Mouse (Mus musculus) cerebellum, postnatal 36 days (tissue): ENCODE results near the gene Gm10217.

Experiments
- DNase-seq, 2 experiments: peaks; one replicate each; pipeline ENCODE4 v3.0.0; 2021 to 2022; ENCODE audit warnings: mixed read lengths in 2 of 2

Gm10217 gene

GRCm38 (mm10) chr8:9863951-9864350, at the start of gene Gm10217:
Gene Gm10217, plus strand, starts transcription at chr8:9864251.
- DNase-seq: no peak

GRCm38 (mm10) chr8:9824770-9825169, 39.3 kb upstream of the Gm10217 start:
- no peak for DNase-seq

GRCm38 (mm10) chr8:9840257-9840656, 23.8 kb upstream of the Gm10217 start:
- DNase-seq: no peak

- no peak for DNase-seq
Measured at GRCm38 (mm10) chr8:9859286-9859685, 4.8 kb upstream of the Gm10217 start.

GRCm38 (mm10) chr8:9860539-9861203, 3.4 kb upstream of the Gm10217 start:
- no peak for DNase-seq

- DNase-seq: no peak
Measured at GRCm38 (mm10) chr8:9865150-9865549, 1.1 kb downstream of the Gm10217 start.

GRCm38 (mm10) chr8:9868094-9868493, 4.0 kb downstream of the Gm10217 start:
- DNase-seq: no peak

- no peak for DNase-seq
Measured at GRCm38 (mm10) chr8:9876241-9876640, 12.2 kb downstream of the Gm10217 start.

GRCm38 (mm10) chr8:9879921-9880320, 15.9 kb downstream of the Gm10217 start:
- DNase-seq: no peak

GRCm38 (mm10) chr8:9886714-9887113, 22.7 kb downstream of the Gm10217 start:
- no peak for DNase-seq

- DNase-seq: no peak
Measured at GRCm38 (mm10) chr8:9899199-9899598, 35.1 kb downstream of the Gm10217 start.

GRCm38 (mm10) chr8:9899673-9900072, 35.6 kb downstream of the Gm10217 start:
- DNase-seq: no peak
